Comparison of ENCODE assay signal across 8 mouse cellular contexts in genomic region chr9:70202753-70203152, GRCm38 (mm10). TPM values are rescaled to one million over a fixed set of nuclear protein-coding genes. Genes with fewer than 3 reads are reported as not detected.
A peak's percentile ranks its signal among the peaks of the same experiment; 100 is the strongest.
DNase-seq lines count a peak whose midpoint lies in the region; ATAC-seq and TF ChIP-seq lines count a peak whose summit lies in the region.

No protein-coding gene starts in this region.

- DNase-seq in heart, adult 8-10 months (ENCODE audit: low spot score), result peak; percentile 48
- DNase-seq in thymus, adult 2 months, result peak; percentile 33
- no peak for DNase-seq in thymus, adult 18-20 months
- DNase-seq in embryo, embryonic 11.5 days (ENCODE audit: low read depth, low spot score), result peak; percentile 35
- peak in 1 of 3 experiments; percentile 7 for DNase-seq in liver, embryonic 14.5 days (ENCODE audit: low read depth in 3 of 3, low spot score in 3 of 3)
- peak; percentile 51 to 81 for DNase-seq in spleen, postnatal 4 days (ENCODE audit: low spot score in 2 of 2)
- no peak for DNase-seq in left cerebral cortex, postnatal 25 days (ENCODE audit: low spot score in 2 of 2)

- ATAC-seq in heart, embryonic 11.5 days (replicated peaks; ENCODE audit: insufficient number of reproducible peaks, low FRiP score, low TSS enrichment), result no peak
- no peak for ATAC-seq in liver, embryonic 14.5 days (ENCODE audit: insufficient read depth)

- H3K27me3 ChIP-seq in heart, embryonic 11.5 days (ENCODE audit: control insufficient read depth, insufficient read depth, low read length), result no peaks in the 10 kb centered on the region
- peaks cover 7% of the 10 kb centered on the region; the same call in 1 of the 2 replicates for H3K27me3 ChIP-seq in thymus, adult 2 months (ENCODE audit: control insufficient read depth, insufficient read depth, low read length)
- H3K27me3 ChIP-seq in liver, embryonic 14.5 days (ENCODE audit: control insufficient read depth, insufficient read depth, low read length), result peaks cover 17% of the 10 kb centered on the region

- H3K27ac ChIP-seq in heart, embryonic 11.5 days (ENCODE audit: low read depth, low read length), result no peak overlapping the region
- H3K27ac ChIP-seq in thymus, adult 2 months (ENCODE audit: control insufficient read depth, insufficient read depth, low read length), result no peak overlapping the region
- no peak overlapping the region for H3K27ac ChIP-seq in liver, embryonic 14.5 days

- no peak overlapping the region for H3K4me2 ChIP-seq in heart, embryonic 11.5 days
- no peak overlapping the region for H3K4me2 ChIP-seq in liver, embryonic 14.5 days (ENCODE audit: low read depth)

- TF ChIP-seq EP300 in liver, embryonic 14.5 days (IDR thresholded peaks at IDR 0.05; ENCODE audit: low read depth), result no peak

- no peak overlapping the region for H3K9ac ChIP-seq in heart, embryonic 11.5 days (ENCODE audit: low read depth, low read length)
- no peak overlapping the region for H3K9ac ChIP-seq in liver, embryonic 14.5 days (replicated peaks)

- H3K36me3 ChIP-seq in heart, embryonic 11.5 days (ENCODE audit: control insufficient read depth, insufficient read depth, low read length), result no peaks in the 10 kb centered on the region
- H3K36me3 ChIP-seq in thymus, adult 2 months (ENCODE audit: control insufficient read depth, insufficient read depth, low read length), result no peaks in the 10 kb centered on the region
- H3K36me3 ChIP-seq in liver, embryonic 14.5 days (replicated peaks; ENCODE audit: control insufficient read depth, insufficient read depth, low read depth), result no peaks in the 10 kb centered on the region

- intact Hi-C loops in left cerebral cortex, postnatal 25 days (cut with DNase I), result no loop called here

- no peaks in the 10 kb centered on the region for H3K9me3 ChIP-seq in heart, embryonic 11.5 days (replicated peaks; ENCODE audit: control insufficient read depth, low read length)
- no peaks in the 10 kb centered on the region for H3K9me3 ChIP-seq in liver, embryonic 14.5 days (ENCODE audit: control insufficient read depth, low read length)

- peak; percentile 46; the same call in 1 of the 2 replicates for TF ChIP-seq CTCF in thymus, adult 2 months (IDR thresholded peaks at IDR 0.05; ENCODE audit: borderline replicate concordance, control insufficient read depth, extremely low read depth, insufficient read depth, low read length, poor library complexity)
- peak; percentile 76 for TF ChIP-seq CTCF in liver, embryonic 14.5 days (IDR thresholded peaks at IDR 0.05; ENCODE audit: low read depth)

- WGBS in heart, embryonic 11.5 days (ENCODE audit: insufficient replicate concordance), result 59% methylated on average over 5 of the region's 5 CpGs
- WGBS in thymus, adult 2 months, result 72% methylated on average over 5 of the region's 5 CpGs
- WGBS in liver, embryonic 14.5 days (ENCODE audit: insufficient replicate concordance), result 40% methylated on average over 5 of the region's 5 CpGs

- H3K4me1 ChIP-seq in heart, embryonic 11.5 days (ENCODE audit: control insufficient read depth, insufficient read depth, low read length), result no peaks in the 10 kb centered on the region
- no peaks in the 10 kb centered on the region for H3K4me1 ChIP-seq in thymus, adult 2 months (replicated peaks; ENCODE audit: control insufficient read depth, insufficient read depth, low read length)
- H3K4me1 ChIP-seq in liver, embryonic 14.5 days (replicated peaks; ENCODE audit: control insufficient read depth in 2 of 2, insufficient read depth in 2 of 2, low read length in 1 of 2), result peaks cover 0 to 3% of the 10 kb centered on the region in 2 experiments; a peak in 1 of 4 replicates

- no peak overlapping the region for H3K4me3 ChIP-seq in heart, embryonic 11.5 days (ENCODE audit: low read depth, low read length)
- H3K4me3 ChIP-seq in thymus, adult 2 months (ENCODE audit: control insufficient read depth, insufficient read depth, low read length), result no peak overlapping the region
- H3K4me3 ChIP-seq in liver, embryonic 14.5 days (ENCODE audit: insufficient read depth in 1 of 2, low read depth in 2 of 2, low read length in 2 of 2), result no peak overlapping the region

- no peak for TF ChIP-seq POLR2A in thymus, adult 2 months (IDR thresholded peaks at IDR 0.05; ENCODE audit: control insufficient read depth, extremely low read depth, insufficient read depth, low read length, poor library complexity)

RNA-seq across cellular contexts. Expression of gene Myo1e, which starts 4.4 kb away (rescaled TPM):
- 10 to 100 TPM in 2 of 4 experiments, 1 to 10 TPM in 2; 8.0 to 10.3 (median 9.1) TPM for total RNA-seq in heart, adult 8-10 months (2022)
- 10.7 and 11.2 TPM in 2 replicates for polyA plus RNA-seq in heart, embryonic 11.5 days (2014; fragmentation: Nextera tagmentation; extraction: Ambion mirVana)
- polyA plus RNA-seq in thymus, adult 2 months (2012; rRNA removed), result 3.6 and 3.7 TPM in 2 replicates
- polyA plus RNA-seq in liver, embryonic 14.5 days (2012; rRNA removed), result 0.83 and 1.1 TPM in 2 replicates
- 1.8 and 2.3 TPM in 2 replicates for polyA plus RNA-seq in liver, embryonic 14.5 days (2014; fragmentation: Nextera tagmentation; extraction: Ambion mirVana)
- total RNA-seq in left cerebral cortex, postnatal 25 days (2021), result 10 to 100 TPM; 13.5 to 14.7 TPM

Comparison
In these comparisons a context has a peak if more than half of its experiments do, and no peak if none do; other contexts are left out.
1. DNase-seq: peak in heart, adult 8-10 months (single experiment), thymus, adult 2 months (single experiment), embryo, embryonic 11.5 days (single experiment) and spleen, postnatal 4 days (2 of 2); none in thymus, adult 18-20 months (0 of 2) and left cerebral cortex, postnatal 25 days (0 of 2).